Mouse (Mus musculus) 416B (cell line): ENCODE data around the gene Gm14862.
"Not testable (repeated sequence)": the region's sequence is repeated elsewhere in the genome, so short reads cannot be mapped to it uniquely, and the experiment has no call there.

Experiments
- DNase-seq: peaks from one replicate; pipeline ENCODE4 v3.0.0; 2011; ENCODE audit warnings: low read depth

Gene Gm14862

DNA sequence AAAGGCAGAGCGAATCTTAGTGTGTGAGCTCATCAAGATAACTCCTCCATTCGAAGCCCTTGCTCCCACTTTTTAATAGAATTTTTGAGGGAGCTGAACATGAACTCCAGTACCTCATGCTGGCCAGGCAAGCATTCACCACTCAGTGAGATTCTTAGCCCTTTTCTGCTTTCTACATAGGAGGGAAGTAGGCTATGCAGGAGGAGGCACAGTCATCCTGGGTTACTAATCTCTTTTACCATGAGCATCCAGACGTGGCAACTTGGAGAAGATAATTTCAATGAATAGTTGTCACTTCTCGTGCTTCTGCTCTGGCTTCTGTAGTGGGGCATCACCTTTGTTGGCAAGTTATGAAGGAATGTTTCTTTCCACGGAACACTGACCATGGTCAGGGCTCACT, at the start of gene Gm14862:
Gene Gm14862, minus strand, starts transcription at position 134 of the 400 bp plus-strand sequence.
- no peak for DNase-seq

DNA sequence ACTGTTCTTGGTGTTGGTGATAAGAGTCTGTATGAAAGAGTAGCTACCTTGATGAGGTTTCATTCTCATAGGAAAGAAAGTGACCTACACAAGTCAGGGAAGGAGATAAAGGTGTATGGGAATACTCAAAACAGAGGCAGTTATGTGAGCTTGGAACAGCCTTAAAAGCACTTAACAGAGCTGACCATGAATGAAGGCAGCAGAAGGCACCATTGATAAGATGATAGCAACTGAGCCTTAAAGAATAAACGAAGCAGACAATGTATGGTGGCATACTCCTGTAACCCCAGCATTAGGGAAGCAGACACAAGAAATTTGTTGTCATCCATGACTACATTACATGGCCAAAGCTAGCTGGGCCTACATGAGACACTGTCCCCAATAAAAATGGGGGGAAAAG, 46.8 kb upstream of the Gm14862 start:
- DNase-seq: no peak

DNA sequence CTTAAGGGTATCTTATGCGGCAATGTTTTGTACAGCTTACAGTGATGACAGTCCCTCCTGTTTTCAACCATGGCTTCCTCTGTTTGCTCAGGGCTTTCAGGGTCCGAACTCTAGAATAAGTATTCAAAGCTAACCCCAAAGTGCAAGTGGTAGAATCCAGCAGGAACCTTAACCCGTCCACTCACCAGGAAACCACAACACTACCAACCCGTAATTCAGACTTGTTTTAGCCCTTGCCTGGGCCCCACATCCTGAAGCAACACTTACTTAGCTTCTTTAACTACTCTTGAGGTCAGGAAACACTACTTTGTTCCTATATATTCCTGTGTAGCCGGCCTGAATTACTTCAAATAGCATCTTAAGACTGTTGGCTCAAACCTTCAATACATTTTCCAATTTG, 46.1 kb upstream of the Gm14862 start:
- DNase-seq: peak; percentile 77

DNA sequence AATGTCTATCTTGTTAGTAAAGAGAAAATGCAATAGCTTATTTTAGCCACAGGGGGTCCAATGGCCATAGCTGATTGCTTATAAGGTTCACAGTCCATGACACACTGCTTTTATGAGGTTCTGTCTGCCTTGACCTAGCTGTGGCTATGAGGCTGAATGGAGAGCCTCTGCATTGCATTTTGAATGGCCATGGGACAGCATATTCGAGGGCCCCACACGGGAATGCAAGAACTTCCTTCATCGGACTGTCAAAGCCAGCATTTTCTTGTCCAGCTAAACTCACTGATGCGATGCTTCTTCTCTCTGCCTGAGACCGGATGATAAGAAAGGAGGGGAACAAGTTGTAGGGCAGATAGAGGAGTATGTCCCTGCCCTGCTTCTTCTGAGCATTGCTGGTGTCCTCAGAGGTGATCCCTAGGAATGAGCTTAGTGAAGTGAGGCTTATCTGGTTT, 41.7 kb upstream of the Gm14862 start:
- DNase-seq: peak; percentile 23

DNA sequence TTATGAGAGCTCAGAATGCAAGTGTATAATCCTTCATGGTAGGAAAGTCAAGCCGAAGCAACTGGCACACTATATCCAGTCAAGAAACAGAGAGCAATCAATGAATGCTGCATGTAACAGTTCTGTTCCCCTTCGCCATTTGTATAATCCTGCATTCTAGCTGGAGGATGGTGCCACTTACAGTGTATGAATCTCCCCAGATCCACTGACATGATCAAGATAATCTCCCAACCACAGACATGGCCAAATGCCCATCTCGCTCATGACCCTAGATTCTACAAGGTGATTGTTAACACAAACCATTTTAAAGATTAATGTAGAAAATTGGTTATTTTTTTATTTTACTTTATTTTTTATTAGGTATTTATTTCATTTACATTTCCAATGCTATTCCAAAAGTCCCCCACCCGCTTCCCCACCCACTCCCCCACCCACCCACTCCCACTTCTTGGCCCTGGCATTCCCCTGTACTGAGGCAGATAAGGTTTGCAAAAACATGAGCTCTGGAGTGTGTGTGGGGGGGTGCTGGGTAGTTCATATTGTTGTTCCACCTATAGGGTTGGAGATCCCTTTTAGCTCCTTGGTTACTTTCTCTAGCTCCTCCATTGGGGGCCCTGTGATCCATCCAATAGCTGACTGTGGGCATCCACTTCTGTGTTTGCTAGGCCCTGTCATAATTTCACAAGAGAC, 36.6 kb upstream of the Gm14862 start:
- DNase-seq: not testable (repeated sequence)

DNA sequence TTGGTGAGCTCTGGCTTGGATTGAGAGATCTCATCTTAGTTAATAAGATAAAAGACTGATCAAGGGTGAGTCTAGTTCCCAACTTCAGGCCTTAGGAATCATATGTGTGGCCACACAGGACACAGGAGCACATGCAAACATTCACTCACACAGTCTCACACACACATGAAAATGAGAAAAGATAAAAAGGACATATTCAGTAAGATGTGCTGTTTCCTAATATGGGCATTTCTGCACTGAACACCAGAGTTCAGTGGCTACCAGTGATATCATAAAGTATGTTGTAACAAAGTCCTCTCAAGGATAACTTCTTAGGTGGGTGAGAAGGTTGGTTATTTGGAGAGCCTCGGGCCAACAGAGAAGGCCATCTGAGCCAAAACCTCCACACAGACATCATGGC, 26.8 kb upstream of the Gm14862 start, which contains the start of gene H2al1m:
Gene H2al1m, plus strand, starts transcription at position 301 of the 400 bp plus-strand sequence.
- DNase-seq: not testable (repeated sequence)

DNA sequence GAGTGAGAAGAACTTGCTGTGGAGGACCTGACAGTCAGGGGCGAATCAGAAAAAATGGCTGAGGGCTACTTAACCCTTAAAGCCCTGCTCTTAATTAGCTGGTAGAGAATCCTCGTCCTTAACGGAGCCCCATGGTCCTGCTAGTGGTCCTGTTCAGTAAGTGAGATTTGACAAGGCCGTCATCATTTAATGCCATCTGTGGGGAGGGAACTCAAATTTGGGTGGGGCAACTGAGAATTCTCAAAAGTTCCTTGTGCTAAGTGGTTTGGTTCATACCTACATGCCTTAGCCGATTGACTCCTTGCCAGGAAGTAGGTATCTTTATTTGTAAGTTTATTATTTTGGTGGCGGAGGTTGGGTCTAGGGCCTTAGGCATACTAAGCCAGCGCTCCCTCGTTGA, 17.6 kb upstream of the Gm14862 start:
- DNase-seq: no peak

DNA sequence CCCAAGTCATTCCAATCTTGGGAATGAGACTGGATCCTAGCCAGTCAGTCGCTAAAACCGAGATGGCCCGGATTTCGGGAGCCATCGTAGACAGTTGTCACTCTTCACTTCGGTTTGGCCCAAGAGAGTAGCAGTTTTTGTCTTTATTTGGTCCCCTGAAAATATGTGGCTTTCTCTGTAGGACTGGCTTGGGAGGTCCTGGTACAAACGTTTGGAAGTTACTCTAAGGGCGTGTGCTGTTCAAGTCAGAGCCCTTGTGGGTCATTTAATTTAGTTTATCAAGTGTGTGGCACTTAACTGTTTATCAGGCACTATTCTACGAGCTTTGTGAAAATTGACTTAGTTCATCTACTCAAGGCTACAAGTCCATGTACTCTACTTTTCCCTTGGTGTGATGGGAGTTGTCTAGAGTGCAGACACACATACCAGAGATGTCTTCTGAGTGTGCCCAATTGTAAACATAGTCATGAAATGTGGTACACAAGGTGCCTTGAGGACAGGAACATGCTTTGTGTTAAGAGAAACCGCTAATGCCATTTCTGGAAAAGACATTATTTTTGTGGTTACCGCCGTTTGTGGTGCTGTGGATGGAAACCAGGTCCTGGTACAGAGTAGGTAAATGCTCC, 16.8 kb upstream of the Gm14862 start:
- peak; percentile 18 for DNase-seq

DNA sequence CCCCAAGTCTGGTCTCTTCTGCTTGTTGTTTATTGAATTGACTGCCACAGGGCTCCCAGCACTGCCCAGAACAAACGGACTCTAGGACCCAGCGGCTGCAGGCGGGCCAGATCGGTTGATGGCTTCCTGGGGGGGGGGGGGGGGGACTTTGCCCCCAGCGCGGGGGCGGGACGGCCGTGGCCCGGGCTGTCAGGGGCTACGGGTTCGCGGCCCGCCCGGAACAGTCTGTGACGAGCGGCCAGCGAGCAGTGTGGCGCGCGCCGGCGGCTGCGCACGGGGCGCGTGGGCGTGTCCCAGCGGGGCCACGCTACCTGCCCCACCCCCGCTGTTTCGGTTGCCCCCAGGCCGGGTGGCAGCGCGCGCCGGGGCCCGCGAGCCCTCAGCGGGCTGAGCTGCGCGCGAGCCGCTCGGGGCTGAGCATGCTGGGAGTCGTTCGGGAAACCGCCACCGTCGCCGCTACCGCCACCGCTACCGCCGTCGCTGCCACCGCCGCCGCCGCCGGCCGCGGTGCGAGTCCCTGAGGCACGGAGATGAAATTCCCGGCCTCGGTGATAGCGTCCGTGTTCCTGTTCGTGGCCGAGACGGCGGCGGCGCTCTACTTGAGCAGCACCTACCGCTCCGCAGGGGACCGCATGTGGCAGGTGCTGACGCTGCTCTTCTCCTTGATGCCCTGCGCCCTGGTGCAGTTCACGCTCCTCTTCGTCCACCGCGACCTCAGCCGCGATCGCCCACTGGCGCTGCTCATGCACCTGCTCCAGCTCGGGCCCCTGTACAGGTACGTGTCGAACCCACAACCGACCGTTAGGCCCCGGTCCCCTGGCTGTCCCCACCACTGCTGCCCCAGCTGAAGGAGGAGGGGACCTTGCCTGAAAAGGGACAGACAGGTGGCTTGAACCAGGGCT, 16.0 kb upstream of the Gm14862 start, which contains the start of gene Xk:
Gene Xk, plus strand, starts transcription at position 297 of the 902 bp plus-strand sequence.
- DNase-seq: peak; percentile 80

DNA sequence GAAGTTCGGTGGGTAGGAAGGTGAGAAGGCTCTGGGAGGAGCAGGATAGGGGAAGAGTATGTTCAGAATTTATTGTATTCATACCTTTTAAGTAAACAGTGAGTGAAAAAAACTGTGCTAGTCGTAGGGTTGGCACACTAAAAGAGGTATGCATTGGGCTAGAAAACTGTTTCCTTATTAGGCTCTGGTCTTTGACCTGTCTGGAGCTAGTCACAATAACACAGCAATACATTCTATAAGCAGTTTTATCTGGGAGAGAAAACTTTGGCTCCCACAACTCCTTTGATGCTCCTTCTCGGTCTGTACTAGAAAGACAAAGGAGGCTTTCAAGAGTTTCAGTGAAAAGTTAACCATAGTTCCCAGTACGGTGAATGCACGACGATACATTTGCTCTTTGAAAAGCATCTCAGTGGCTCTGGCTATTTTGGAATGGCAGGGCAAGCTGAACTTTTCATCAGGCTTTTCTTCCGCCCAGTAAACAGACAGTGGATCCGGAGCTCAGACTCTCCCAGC, 15.3 kb upstream of the Gm14862 start:
- no peak for DNase-seq

DNA sequence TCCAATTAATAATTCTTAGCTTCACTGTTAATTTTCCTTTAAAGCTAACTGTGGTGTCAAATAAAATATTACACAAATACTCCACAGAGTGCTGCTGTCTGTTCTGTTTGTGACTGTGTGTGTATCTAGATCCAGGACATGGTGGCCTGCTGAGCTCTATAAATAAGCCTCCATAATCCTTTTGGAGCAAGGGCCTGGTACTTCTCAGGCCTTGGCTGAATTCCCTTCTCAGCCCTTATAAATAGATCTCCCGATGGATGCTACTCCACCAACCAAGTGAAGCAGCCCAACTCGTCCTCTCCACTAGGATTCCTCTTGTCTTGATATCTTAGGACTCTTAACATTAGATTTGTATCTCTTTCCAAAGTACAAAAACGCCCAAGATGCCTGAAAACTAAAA, 14.4 kb upstream of the Gm14862 start:
- DNase-seq: no peak

DNA sequence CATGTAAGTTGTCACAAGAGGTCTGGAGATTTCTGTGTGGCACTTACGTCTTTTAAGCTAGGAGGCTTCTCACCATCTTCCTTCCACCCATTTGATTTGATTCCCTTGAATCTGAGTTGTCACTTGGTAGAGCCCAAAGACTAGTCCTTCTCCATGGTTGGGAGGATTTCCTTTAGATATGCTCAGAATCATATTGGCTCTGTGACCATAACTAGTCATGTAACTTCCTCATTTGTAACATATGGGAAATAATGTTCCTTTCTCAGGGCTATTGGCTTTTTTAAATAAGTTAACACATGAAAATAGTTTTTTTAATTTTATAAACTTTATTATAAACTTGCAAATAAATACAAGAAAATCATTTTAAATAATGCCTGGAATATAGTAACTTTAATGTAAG, 2.6 kb upstream of the Gm14862 start:
- peak; percentile 6 for DNase-seq

DNA sequence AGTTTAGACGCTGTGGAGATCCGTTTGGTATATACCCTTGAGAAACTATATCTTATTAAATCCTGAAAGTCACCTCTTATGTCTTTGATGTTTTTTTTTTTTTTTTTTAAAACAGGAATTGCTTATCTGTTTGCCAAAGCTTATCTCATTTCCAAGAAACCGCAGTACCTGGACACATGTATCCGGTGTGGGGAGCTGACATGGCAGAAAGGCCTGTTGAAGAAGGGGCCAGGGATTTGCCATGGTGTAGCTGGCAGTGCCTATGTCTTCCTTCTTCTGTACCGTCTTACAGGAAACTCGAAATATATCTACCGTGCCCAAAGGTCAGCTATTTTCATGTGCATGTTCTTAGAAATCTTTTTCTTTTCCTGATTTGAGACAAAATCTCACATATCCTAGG, 1.1 kb upstream of the Gm14862 start:
- DNase-seq: no peak

DNA sequence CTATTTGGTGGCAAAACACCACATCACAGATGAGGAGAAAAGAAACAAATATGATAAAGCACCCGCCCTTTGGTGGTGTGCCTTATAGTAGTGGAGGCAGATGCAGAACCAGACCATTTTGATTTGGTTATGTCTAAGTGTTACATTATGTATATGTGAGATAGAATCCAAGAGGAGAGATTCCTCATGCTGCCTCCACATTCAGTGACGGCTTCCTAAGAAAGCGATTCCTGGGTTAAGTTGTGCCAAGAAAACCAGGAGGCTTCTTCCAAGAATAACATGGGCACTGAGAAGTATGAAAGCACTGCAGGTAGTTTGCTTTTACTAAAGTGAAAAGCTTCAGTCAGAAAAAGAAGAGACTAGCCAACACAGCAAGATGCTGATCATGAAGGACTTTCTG, 1.8 kb downstream of the Gm14862 start:
- DNase-seq: no peak

DNA sequence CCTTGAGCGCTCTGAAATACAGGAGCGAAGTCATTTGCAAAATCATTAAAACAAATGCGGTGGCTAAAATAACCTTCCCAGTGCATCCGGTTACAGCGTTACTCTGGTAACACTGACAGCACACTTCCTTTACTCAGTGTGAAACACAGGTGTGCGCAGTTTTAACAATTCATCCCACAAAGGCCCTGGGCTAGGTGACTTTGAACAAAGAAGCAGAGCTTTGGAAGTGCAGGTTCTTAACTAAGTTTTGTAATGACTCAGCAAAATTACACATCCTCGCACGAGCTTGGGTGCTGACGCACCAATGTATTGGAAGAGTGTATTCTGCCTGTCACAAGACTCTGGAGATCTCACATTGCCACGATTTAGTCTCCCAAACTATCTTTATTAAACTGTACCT, 2.7 kb downstream of the Gm14862 start:
- no peak for DNase-seq

DNA sequence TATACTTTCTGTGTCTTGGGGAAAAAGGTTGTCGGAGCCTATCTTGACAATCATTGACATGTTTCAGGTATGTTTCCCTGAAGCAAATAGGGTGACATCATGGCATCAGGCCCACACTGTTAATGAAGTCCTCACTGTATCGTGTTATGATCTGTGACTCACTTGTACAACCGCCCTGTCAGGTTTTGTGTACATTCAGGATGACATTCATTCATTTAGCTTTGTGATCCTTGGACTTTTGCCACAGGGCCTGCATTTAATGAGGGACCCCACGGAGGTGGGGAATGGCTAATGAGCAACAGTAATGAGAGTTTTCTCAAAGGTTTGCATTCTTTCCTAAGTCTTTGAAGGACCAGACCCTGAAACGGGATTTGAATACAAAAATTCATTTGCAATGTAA, 7.8 kb downstream of the Gm14862 start:
- DNase-seq: no peak

DNA sequence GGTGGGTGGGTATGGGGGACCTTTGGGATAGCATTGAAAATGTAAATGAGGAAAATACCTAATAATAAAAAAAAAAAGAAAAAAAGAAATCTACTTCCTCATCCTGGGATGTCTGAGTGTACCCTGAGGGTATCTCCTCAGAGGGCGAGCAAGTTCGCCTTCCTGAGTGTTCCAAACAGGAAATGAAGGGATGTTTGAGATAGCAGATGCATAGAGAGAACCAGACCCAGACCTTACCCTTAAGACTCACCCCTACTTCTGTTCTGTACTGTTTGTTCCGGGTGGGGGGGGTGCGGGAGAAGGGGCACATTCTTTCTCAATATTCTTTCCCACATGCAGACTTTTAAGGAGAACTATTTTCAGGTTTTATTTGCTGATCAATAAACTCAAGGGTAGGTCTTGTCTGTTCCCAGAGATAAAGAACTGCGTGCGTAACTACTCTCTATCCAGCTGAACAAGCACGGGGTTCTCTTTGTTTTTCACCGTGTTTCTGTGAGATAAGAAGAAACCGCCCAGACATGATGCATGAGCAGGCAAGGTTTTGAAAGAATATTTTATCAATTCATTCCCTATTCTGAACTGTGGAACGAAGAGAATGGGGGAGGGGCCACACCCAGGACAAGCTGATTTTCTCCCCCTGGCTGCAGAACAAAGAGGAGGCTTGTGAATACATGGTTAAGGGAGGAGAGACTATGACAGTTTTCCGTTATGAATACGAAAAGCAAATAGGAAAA, 11.9 kb downstream of the Gm14862 start:
- peak; percentile 45 for DNase-seq

DNA sequence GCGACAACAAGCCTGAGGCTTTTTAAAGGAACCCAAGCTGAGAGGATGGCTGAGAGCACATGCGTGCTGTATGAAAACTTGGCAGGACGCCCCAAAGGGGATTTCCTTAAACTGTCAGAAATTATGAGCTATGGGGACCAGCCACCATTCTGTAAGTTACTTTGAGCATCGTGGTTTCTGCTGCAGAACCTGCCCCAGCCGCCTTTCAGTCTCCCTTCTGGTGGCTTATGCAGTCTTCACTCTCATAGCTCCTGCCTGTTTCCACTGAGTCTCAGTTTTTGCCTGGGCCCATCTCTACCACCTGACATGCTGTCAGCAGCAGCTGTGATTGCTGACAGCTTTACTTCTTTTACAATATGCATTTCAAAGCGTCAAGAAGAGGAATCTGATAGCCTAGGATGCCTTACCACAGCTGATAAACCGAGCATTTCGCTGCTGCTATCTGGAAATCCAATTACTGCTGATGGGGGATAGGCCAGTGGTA, 13.3 kb downstream of the Gm14862 start:
- peak; percentile 17 for DNase-seq

DNA sequence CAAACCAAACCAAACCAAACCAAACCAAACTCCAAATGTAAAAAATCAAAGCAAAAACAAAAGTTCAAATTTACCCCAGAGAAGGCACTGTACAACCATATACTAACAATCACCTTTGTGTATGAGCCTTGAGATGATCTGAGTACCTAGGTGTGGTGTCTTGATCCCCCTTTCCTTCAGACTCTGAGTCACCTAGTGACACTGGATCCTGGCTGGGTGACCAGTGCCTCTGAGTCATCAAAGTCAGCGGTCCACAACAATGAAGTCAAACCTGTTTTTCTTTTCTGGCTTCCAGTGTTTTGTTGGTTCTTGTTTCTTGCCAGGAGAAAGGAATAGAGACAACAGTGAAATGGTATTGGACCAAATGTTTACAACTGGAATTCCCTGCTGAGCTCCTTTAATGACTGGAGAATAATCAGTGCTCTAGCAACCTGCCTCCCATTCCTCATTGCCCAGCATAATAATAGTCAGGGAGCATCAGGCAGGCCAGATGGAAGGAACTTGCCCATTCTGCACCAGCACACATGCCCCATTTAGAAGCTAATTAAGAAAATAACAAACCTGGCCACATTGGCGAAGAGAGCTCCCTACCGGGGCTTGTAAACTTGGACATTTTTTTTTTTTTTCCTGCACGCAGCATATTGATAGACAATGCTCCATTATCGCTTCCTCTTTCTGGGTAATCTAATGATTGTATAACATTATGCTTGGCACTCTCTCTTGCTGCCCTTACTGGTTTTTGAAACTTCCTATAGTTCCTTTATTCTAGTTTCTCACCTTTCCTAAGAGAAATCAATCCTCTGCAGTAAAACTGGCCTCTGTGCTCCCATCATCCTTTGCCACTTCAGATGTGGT, 15.7 kb downstream of the Gm14862 start:
- DNase-seq: no peak

DNA sequence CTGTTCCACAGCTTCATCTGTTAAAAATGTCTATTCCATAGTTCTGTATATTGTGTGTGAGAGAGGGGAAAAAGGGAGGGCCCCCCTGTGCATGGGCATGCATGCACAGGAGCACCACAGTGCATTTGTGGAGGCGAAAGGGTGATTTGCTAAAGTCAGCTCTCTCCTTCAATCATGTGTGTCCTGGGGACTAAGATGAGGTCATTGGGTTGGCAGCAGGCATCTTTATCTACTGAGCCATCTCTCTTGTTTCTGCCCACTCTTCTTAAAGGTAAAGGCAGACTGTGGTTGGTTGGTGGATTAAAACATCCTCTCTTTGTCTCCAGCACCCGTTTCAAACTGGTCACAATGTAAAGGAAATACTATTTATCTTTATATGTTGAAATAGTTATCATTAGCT, 29.6 kb downstream of the Gm14862 start:
- DNase-seq: no peak
